Mouse (Mus musculus) thymus, postnatal 10 days (tissue): Measurements from ENCODE around the gene Zc3h14.

Experiments used
- DNase-seq, 2 experiments: peaks; one replicate each; pipeline ENCODE4 v3.0.0; 2021; ENCODE audit warnings: low spot score in 2 of 2

The Zc3h14 gene

GRCm38 (mm10) chr12:98737801-98738350 lies 8.9 kb upstream of the Zc3h14 start:
- no peak for DNase-seq

- DNase-seq: no peak
These were observed 5.7 kb upstream of the Zc3h14 start for GRCm38 (mm10) chr12:98741011-98741501.

DNA sequence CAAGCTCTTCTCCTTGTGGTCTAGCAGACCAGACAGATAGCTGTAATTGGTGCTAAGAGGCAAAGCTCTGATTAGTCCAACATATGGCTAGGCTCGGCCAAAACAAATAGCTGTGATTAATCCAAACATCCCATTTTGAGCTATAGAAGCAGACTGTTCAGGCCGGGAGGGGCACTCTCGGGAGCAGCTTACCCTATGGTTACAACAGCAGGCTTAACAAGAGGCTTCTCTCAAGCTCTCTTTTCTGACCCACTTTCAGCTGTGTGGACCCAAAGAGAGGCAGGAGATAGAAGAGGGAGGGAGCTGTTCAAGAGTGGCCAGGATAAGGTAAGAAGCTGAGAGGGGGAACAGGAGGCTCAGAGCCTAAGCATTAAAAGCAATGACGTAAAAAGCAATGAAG lies 1.1 kb upstream of the Zc3h14 start:
- no peak for DNase-seq

DNA sequence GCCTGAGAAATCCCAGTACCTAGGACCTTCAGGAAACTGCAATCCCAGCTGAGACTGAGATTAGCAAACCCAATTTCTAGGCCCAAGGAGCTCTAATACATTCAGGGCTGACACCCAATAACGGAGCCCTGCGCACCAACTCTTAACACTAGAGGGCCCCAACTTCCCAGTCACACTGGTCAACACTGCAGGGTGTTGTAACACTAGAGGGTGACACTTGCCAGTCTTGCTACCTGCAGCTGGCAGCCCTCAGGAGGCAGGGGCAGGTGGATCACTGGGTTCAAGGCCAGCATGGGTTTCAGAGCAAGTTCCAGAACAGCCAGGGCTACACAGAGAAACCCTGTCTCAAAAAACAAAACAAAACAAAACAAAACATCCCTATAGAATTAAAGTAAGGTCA lies 633 bp upstream of the Zc3h14 start:
- DNase-seq: peak; percentile 60

- DNase-seq: peak; percentile 23 to 25
These were observed 603 bp downstream of the Zc3h14 start for GRCm38 (mm10) chr12:98747380-98747753.

- no peak for DNase-seq
These were observed 10.9 kb downstream of the Zc3h14 start for GRCm38 (mm10) chr12:98757636-98758035.

DNA sequence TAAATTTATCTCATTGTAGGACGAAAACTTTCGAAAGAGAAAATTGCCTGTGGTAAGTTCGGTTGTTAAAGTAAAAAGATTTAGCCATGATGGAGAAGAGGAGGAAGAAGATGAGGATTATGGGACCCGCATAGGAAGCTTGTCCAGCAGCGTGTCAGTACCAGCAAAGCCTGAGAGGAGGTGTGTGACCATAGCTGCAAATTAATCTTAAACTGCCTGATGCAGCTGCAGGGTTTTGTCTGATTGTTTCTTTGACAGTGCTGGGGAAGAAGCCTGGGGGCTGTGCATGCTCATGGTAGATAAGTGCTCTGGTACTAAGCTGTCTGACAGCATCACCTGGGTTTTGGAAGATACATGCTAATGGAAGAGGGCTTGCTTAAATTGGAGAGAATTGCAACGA lies 12.9 kb downstream of the Zc3h14 start:
- DNase-seq: no peak

- DNase-seq: no peak
These were observed 19.5 kb downstream of the Zc3h14 start for GRCm38 (mm10) chr12:98766241-98766640.

- no peak for DNase-seq
These were observed 30.7 kb downstream of the Zc3h14 start for GRCm38 (mm10) chr12:98777509-98777908.

- peak in 1 of 2 experiments; percentile 7 for DNase-seq
These were observed 32.4 kb downstream of the Zc3h14 start for GRCm38 (mm10) chr12:98779148-98779547.

- DNase-seq: no peak
These were observed 37.5 kb downstream of the Zc3h14 start for GRCm38 (mm10) chr12:98784251-98784650.

DNA sequence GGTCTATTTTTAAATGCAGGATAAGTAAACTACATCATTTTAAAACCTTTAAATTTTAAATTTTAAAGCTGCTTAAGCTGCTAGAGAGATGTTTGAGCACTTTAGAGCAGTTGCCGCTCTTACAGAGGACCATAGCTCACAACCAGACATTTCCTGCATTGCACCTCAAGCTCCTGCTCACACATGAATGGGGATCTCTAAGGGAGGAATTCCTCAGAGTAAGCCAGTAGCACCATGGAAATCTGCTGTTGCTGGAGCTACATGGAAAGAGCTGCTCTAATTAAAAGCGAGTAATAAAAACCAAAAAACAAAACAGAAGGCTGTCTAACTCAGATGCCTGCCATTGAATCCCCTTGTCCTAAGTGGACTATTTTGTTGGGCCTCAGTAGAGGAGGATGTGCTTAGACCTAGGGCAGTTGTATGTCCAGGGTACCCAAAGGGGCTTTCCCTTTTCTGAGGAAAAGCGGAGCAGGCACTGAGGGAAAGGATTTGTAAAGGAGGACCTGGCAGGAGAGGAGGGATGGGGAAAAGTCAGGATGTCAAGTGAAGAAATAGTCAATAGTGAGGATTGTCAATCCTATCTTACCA lies 49.1 kb downstream of the Zc3h14 start:
- no peak for DNase-seq

DNA sequence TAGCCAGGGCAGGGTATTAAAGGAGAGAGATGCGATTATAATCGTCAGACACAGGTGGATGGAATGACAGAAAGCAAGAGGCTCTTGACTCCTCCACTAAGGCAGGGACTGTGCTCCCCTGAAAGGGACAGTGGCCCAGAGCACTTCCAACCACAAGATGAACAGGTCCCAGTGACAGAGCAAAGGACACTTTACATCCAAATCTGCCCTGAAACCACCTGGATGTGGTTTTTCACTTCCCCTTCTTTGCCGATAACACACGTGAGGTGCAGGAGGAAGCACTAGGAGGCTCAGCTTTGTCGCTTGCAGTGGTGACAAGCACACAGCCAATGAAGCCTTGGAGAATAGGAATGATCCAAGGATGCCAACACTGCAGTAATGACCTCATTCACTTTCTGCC lies 53.6 kb downstream of the Zc3h14 start:
- peak; percentile 7 to 25 for DNase-seq

GRCm38 (mm10) chr12:98802245-98802644 lies 55.5 kb downstream of the Zc3h14 start:
- DNase-seq: no peak

DNA sequence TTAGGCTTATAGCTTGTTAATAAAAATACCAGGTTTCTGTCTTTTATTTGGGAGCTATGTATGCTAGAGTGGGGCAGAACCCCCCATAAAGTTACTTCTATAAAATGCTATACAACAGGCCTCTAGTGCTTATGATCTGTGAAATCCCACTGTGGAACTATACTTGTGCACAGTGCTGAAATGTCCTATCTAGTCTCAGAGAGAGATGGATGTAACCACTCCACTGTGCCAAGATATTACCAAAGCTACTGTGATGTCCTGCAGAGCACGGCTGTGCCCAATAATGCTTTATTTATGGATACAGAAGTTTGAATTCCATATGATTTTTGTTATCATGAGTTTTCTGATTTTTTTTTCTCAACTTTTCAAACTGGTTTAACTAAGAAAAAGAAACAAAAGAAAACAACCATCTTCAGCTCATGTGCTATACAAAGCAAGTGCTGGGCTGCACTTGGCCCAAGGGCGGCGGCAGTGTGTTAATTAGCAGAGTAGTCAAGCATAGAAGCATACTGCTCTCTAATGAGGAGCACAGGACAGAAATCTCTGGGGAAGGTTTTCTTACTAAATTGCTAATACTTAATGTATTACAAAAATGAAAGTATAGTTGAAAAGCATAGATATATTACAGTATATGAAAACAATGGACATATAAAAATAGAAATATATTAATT lies 57.4 kb downstream of the Zc3h14 start:
- DNase-seq: no peak

- DNase-seq: no peak
These were observed 74.0 kb downstream of the Zc3h14 start for GRCm38 (mm10) chr12:98820781-98821180.

DNA sequence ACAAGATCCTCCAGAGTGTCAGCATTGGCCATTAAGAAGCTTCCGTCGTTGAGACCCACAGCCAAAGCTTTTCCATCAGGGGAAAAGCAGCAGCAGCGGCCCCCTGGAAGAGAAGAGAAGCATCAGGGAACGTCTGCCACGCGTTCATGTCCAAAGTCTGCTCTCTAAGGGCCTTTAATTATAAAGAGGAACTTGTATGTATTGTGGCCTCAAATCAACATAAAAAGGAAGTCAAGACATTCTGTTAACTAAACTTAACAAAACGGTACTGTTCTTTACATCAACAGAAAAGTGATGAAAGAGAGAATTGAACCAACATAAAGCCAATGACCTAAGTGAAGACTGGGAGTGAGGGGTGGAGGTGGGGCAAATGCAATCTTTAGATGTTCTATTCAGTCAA lies 84.4 kb downstream of the Zc3h14 start:
- DNase-seq: no peak

GRCm38 (mm10) chr12:98832929-98833598 lies 86.3 kb downstream of the Zc3h14 start:
- DNase-seq: no peak

DNA sequence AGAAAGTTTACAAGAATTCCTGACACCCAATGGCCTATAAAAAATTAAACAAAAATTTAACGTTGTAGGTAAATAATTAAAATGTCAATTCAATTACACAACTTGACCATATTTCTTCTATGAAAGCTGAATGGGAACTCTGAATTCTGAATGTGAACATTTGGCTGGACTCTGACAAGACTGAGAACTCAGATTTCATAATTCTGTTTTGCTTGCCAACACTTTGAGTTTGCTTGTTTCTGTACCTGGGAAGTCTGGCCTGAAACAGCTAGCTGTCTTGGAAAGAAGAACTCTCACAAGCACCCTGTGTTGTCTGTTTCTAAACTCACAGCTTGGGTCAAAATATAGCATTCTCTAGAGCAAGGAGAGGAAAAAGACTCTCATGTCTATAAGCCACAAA lies 87.1 kb downstream of the Zc3h14 start:
- DNase-seq: no peak

DNA sequence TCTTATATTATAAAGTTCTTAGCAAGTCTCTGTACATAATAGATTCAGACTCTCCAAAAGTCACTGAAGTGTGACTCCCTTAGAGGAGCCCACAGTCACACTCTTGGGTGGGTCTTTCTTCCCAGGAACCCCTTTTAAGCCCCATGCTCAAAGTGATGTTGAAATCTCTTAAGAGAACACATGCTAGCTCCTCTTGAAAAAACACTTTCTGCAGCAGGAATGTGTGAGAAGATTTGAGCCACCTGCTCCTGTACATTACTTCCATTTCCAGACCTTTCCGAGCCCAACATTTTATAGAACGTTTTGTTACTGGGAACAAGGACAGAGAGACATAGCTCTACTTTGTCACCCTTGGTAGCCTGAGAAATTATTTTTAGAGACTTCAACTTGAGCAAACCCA lies 88.1 kb downstream of the Zc3h14 start:
- DNase-seq: no peak

- DNase-seq: no peak
These were observed 88.7 kb downstream of the Zc3h14 start for GRCm38 (mm10) chr12:98835466-98835865.
